Mouse (Mus musculus) heart, embryonic 12.5 days (tissue): ENCODE data around the gene Patl1. TPM values are rescaled to one million over a fixed set of nuclear protein-coding genes. Genes with fewer than 3 reads are reported as not detected.
"Not testable (repeated sequence)": the region's sequence is repeated elsewhere in the genome, so short reads cannot be mapped to it uniquely, and the experiment has no call there.

Source experiments
- ATAC-seq: fragments of 200-750 bp; cut with Nextera tagmentation; 2 replicates; pipeline ENCODE4 v1.8.0; 2017; ENCODE audit warnings: moderate TSS enrichment, moderate library complexity; ENCODE audit not compliant: insufficient number of reproducible peaks, low FRiP score
- H3K27ac ChIP-seq: fragments of 300-500 bp; sonication (generic); 2 replicates; pipeline ENCODE4 v1.5.1; 2016; ENCODE audit warnings: mild to moderate bottlenecking, moderate library complexity; ENCODE audit not compliant: poor library complexity, severe bottlenecking
- H3K27me3 ChIP-seq: fragments of 300-500 bp; sonication (generic); replicated peaks from 2 replicates; pipeline ENCODE4 v1.6.1; 2016; ENCODE audit warnings: mild to moderate bottlenecking, moderate library complexity
- H3K36me3 ChIP-seq: fragments of 300-500 bp; sonication (generic); 2 replicates; pipeline ENCODE4 v1.6.1; 2016; ENCODE audit warnings: mild to moderate bottlenecking, moderate library complexity
- H3K4me1 ChIP-seq: fragments of 300-500 bp; sonication (generic); replicated peaks from 2 replicates; pipeline ENCODE4 v1.6.1; 2016; ENCODE audit warnings: mild to moderate bottlenecking
- H3K4me2 ChIP-seq: fragments of 300-500 bp; sonication (generic); 2 replicates; pipeline ENCODE4 v1.6.1; 2016; ENCODE audit warnings: mild to moderate bottlenecking, moderate library complexity
- H3K4me3 ChIP-seq: fragments of 300-500 bp; sonication (generic); 2 replicates; pipeline ENCODE4 v1.5.1; 2016; ENCODE audit warnings: mild to moderate bottlenecking
- H3K9ac ChIP-seq: fragments of 300-500 bp; sonication (generic); 2 replicates; pipeline ENCODE4 v1.6.1; 2016; ENCODE audit warnings: mild to moderate bottlenecking, moderate library complexity
- H3K9me3 ChIP-seq: fragments of 300-500 bp; sonication (generic); replicated peaks from 2 replicates; pipeline ENCODE4 v1.6.1; 2016; ENCODE audit warnings: mild to moderate bottlenecking, moderate library complexity
- WGBS: fragments of 180-500 bp; shearing (Covaris S2); methylation state at CpG from one replicate; pipeline ENCODE4 v1.1.7; 2016; 5-methylcytosine and 5-hydroxymethylcytosine counted together
- polyA plus RNA-seq: library from polyadenylated mRNA; unstranded; fragments of >200 nt; fragmentation: Nextera tagmentation; extraction: Ambion mirVana; gene quantifications from 2 replicates; pipeline ENCODE4 v1.2.1, GENCODE M21; 2016

The Patl1 gene
- polyA plus RNA-seq, 1 experiment from 2014 or later: 21.3 TPM

DNA sequence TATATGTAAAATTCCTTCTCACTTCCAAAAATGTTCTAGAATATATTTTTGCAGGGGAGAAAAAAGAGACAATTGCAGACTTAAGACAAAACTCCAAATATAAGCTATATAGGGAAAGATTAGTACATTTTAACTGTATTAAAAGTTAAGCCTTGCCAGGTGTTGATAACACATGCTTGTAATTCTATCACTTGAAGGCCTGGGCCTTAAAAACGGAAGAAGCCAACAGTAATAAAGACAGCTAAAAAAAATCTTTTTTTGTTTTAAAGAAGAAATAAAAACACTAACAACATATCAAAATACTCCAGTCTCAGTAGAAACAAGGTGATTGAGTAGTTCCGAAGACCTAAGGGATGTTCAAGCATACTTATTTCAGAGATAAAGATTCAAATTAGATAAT lies 14.2 kb downstream of the Patl1 start:
- H3K4me3 ChIP-seq: no peak overlapping the region
- no peaks in the 10 kb centered on the region for H3K27me3 ChIP-seq
- no peak overlapping the region for H3K27ac ChIP-seq
- H3K4me1 ChIP-seq: no peaks in the 10 kb centered on the region
- H3K9me3 ChIP-seq: no peaks in the 10 kb centered on the region
- H3K9ac ChIP-seq: no peak overlapping the region
- no peak overlapping the region for H3K4me2 ChIP-seq
- peaks cover 76% of the 10 kb centered on the region for H3K36me3 ChIP-seq
- WGBS: 83% methylated on average over 2 of the region's 2 CpGs
- ATAC-seq: no peak

DNA sequence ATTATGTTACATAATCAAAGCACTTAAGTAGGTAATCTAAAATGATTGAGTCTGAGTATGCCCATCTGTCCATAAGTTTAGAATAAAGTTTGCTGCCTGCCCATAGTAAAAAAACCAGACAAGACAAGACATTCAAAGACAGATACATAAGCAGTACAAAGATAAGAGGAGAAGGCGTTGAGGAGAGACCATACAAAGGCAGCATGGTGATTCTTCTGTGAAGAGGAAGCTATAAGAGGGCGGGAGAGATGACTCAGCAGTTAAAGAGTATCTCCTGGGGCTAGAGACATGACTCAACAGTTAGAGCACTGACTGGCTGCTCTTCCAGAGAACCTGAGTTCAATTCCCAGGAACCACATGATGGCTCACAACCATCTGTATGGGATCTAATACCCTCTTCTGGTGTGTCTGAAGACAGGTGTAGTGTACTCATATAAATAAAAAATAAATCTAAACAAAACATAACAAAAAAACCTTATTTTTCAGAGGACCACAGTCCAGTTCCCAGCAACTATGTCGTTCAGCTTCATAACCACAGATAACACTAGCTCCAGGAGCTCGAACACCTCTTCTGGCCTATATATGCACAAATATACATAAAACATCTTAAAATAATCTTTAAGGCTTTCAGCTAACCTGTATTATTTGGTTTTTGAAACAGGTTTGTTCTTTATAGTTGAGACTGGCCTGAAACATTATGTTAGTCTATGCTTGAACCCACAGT lies 16.0 kb downstream of the Patl1 start:
- H3K4me2 ChIP-seq: no peak overlapping the region
- H3K4me1 ChIP-seq: no peaks in the 10 kb centered on the region
- peaks cover 78% of the 10 kb centered on the region for H3K36me3 ChIP-seq
- ATAC-seq: peak; percentile 95
- H3K27ac ChIP-seq: no peak overlapping the region
- no peaks in the 10 kb centered on the region for H3K27me3 ChIP-seq
- H3K9me3 ChIP-seq: no peaks in the 10 kb centered on the region
- WGBS: 77% methylated on average over 4 of the region's 4 CpGs
- no peak overlapping the region for H3K4me3 ChIP-seq
- H3K9ac ChIP-seq: no peak overlapping the region

DNA sequence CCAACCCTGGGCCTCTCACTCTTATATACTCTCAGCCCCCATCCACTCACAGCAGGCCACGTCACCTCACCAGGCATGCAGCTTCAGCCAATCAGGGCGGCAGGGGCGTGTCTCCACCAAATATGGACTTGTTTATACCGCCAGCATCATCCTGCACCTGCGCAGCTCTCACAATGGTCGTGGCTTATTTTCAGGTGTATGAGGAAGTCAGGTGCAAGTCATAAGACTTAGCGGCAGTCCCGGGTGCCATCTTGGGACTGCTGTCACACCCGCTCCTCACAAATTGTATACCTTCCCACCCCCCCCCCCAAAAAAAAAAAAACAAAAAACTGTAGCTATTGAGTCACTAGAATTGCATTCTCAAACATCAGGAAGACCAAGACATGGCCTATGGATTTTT lies 34.3 kb downstream of the Patl1 start:
- H3K9me3 ChIP-seq, H3K4me1 ChIP-seq, H3K27me3 ChIP-seq, ATAC-seq, H3K27ac ChIP-seq, H3K9ac ChIP-seq, H3K4me2 ChIP-seq, H3K4me3 ChIP-seq: not testable (repeated sequence)
- H3K36me3 ChIP-seq: peaks cover 45% of the 10 kb centered on the region
- 89% methylated on average over 9 of the region's 9 CpGs for WGBS

DNA sequence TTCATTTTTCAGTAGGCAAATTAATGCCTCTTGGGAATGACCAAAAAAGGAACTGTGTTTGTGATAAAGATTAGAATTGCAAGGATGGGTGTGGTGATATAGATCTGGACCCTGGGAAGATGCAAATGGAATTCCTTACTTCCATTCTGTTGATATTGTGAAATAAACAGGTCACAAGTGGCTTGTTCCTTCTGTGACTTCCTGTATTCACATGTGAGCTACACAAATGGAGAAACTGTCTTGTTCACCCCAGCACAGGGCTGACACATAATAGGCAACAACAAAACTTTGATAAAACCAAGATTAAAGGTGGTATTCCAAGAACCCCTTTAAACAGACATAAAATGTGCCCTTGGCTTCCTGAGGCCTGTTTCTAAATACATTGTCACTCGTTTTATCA lies 37.7 kb downstream of the Patl1 start:
- peaks cover 19% of the 10 kb centered on the region for H3K36me3 ChIP-seq
- no peak overlapping the region for H3K4me2 ChIP-seq
- no peak for ATAC-seq
- no peaks in the 10 kb centered on the region for H3K27me3 ChIP-seq
- H3K27ac ChIP-seq: no peak overlapping the region
- no peak overlapping the region for H3K4me3 ChIP-seq
- WGBS: 38% methylated on average over 1 of the region's 1 CpGs
- 0 out of 2 replicates have a peak, but pooled peaks cover 4% of the 10 kb centered on the region for H3K4me1 ChIP-seq
- H3K9me3 ChIP-seq: no peaks in the 10 kb centered on the region
- no peak overlapping the region for H3K9ac ChIP-seq

DNA sequence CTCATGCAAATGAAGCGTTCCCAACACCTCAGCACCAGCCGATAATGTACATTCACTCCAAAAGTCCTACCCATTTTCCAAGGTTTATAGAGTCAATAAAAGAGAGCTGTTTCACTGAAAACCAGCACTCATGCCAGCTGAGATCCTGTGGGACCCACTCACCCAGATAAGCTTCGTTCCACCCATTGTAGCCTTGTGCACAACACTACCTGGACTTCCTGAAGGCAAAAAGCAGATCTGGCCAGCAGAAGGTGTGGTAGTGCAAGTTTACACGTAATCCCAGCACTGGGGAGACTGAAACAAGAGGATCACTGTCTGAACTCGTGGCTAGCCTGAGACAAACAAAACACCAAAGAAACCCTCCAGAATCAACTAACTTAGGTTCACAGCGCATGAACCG lies 38.5 kb downstream of the Patl1 start:
- Histone ChIP-seq H3K4me1 (0 out of 2 replicates have a peak, but pooled peaks cover 4% of the 10 kb centered on the region), H3K4me2 (no peak overlapping the region), H3K27me3 (no peaks in the 10 kb centered on the region), H3K9ac (no peak overlapping the region), H3K36me3 (peaks cover 11% of the 10 kb centered on the region), H3K9me3 (no peaks in the 10 kb centered on the region), H3K27ac (no peak overlapping the region), H3K4me3 (no peak overlapping the region)
- 68% methylated on average over 7 of the region's 7 CpGs for WGBS
- no peak for ATAC-seq

DNA sequence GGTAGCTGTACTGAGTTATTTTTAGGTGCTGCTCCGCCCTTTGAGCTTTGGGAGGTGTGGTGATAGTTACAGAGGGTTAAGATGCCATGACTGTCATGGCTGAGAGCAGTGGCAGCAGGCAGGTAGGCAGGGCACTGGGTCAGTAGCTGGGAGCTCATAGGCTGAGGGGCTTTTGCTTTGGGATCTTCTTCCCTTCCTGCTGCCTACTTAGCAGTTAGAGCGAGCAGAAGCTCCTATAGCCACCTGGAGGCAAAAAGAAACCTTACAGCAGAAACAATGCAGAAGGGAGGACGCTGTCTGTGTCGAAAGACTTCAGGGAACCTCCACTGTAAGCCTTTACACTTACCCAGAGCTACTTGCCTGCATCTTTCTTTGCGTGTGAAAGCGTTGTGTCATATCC lies 42.0 kb downstream of the Patl1 start:
- H3K4me3 ChIP-seq: no peak overlapping the region
- H3K4me2 ChIP-seq: no peak overlapping the region
- WGBS: 36% methylated on average over 6 of the region's 6 CpGs
- no peaks in the 10 kb centered on the region for H3K27me3 ChIP-seq
- no peak for ATAC-seq
- no peaks in the 10 kb centered on the region for H3K9me3 ChIP-seq
- H3K36me3 ChIP-seq: no peaks in the 10 kb centered on the region
- no peak overlapping the region for H3K27ac ChIP-seq
- H3K4me1 ChIP-seq: 0 out of 2 replicates have a peak, but pooled peaks cover 4% of the 10 kb centered on the region
- no peak overlapping the region for H3K9ac ChIP-seq

DNA sequence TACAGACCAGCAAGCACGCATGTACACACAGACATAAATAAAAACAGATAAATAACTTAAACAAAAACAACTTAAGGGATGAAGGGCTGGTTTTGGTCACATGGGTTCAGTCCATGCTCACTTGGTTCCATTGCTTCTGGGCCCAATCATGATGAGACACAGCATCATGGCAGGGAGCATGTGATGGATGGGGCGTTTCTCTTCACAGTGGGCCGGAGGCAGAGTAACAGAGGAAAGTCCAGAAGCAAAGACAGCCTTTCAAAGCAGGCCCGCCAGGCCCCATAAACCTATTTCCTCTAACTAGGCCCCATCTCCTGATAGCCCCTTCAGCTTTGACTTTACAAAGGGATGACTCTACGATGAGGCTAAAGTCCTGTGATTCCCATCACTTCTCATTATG lies 44.4 kb downstream of the Patl1 start:
- Histone ChIP-seq H3K36me3 (no peaks in the 10 kb centered on the region), H3K27me3 (no peaks in the 10 kb centered on the region), H3K27ac (no peak overlapping the region), H3K4me2 (no peak overlapping the region), H3K4me1 (0 out of 2 replicates have a peak, but pooled peaks cover 4% of the 10 kb centered on the region), H3K9me3 (no peaks in the 10 kb centered on the region), H3K9ac (no peak overlapping the region), H3K4me3 (no peak overlapping the region)
- no peak for ATAC-seq
- WGBS: 77% methylated on average over 5 of the region's 5 CpGs

DNA sequence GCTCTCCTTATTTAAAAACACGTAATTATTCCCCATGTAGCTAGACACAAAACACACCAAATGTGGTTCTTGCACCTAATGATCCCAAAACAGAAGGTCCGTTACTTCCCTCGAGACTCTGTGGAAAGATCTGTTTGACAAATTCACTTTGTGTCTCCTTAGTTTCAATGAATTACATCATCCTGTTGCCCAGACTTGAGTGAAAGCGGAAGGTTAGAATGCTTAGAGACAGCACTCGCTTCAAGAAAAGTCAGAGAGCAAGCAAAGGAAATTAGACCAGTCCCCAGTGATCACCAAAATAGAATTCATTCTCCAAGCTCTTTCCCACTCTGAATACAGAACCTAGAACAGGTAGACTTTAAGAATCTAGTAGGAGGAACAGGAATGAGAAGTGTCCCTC lies 45.2 kb downstream of the Patl1 start:
- 0 out of 2 replicates have a peak, but pooled peaks cover 4% of the 10 kb centered on the region for H3K4me1 ChIP-seq
- 79% methylated on average over 5 of the region's 5 CpGs for WGBS
- ATAC-seq: no peak
- no peak overlapping the region for H3K9ac ChIP-seq
- H3K27ac ChIP-seq: no peak overlapping the region
- no peaks in the 10 kb centered on the region for H3K36me3 ChIP-seq
- no peak overlapping the region for H3K4me3 ChIP-seq
- no peaks in the 10 kb centered on the region for H3K27me3 ChIP-seq
- H3K9me3 ChIP-seq: no peaks in the 10 kb centered on the region
- no peak overlapping the region for H3K4me2 ChIP-seq

DNA sequence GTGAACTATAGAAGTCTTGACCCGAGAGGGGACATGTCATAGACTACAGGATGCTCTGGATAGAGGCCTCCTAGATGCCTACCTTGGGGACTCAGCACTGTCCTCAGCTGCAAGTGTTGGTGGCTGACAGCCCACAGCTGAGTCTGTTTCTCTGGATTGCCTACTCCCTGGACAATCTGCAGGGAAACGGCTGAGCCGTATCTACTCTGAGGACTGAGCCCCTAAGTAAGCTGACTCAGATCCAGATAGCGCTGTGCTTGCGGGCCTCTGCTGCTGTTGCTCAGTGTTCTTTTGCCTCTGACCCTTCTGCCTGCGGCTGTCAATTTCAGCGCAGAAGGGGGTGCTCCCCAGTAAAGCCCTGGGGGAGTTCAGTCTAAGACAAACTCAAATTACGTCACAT lies 45.6 kb downstream of the Patl1 start:
- Histone ChIP-seq H3K9me3 (no peaks in the 10 kb centered on the region), H3K4me3 (no peak overlapping the region), H3K27ac (no peak overlapping the region), H3K4me2 (no peak overlapping the region), H3K4me1 (0 out of 2 replicates have a peak, but pooled peaks cover 4% of the 10 kb centered on the region), H3K27me3 (no peaks in the 10 kb centered on the region), H3K36me3 (no peaks in the 10 kb centered on the region), H3K9ac (no peak overlapping the region)
- ATAC-seq: no peak
- WGBS: 54% methylated on average over 8 of the region's 8 CpGs

DNA sequence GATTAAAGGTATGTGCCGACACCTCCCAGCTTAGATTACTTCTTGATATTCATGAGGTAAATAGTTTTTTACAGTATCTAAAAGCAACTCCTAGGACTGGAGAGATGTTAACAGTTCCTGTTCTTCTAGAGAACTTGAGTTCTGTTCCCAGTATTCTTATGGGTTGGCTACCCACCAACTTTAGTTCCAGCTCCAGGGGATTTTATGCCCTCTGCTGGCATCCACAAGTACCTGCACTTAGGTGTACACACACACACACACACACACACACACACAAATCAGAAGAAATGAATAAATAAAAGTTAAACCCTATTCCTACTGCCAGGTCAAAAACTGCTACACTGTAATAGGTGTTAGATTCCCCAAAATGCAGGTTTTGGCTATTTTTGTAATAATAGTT lies 52.1 kb downstream of the Patl1 start:
- no peak overlapping the region; the same call in 1 of the 2 replicates for H3K4me3 ChIP-seq
- H3K27ac ChIP-seq: no peak overlapping the region
- no peak overlapping the region for H3K9ac ChIP-seq
- H3K36me3 ChIP-seq: peaks cover 5% of the 10 kb centered on the region; the same call in 1 of the 2 replicates
- peaks cover 23% of the 10 kb centered on the region for H3K4me1 ChIP-seq
- 97% methylated on average over 1 of the region's 1 CpGs for WGBS
- H3K9me3 ChIP-seq: no peaks in the 10 kb centered on the region
- H3K4me2 ChIP-seq: no peak overlapping the region
- ATAC-seq: no peak
- H3K27me3 ChIP-seq: no peaks in the 10 kb centered on the region

DNA sequence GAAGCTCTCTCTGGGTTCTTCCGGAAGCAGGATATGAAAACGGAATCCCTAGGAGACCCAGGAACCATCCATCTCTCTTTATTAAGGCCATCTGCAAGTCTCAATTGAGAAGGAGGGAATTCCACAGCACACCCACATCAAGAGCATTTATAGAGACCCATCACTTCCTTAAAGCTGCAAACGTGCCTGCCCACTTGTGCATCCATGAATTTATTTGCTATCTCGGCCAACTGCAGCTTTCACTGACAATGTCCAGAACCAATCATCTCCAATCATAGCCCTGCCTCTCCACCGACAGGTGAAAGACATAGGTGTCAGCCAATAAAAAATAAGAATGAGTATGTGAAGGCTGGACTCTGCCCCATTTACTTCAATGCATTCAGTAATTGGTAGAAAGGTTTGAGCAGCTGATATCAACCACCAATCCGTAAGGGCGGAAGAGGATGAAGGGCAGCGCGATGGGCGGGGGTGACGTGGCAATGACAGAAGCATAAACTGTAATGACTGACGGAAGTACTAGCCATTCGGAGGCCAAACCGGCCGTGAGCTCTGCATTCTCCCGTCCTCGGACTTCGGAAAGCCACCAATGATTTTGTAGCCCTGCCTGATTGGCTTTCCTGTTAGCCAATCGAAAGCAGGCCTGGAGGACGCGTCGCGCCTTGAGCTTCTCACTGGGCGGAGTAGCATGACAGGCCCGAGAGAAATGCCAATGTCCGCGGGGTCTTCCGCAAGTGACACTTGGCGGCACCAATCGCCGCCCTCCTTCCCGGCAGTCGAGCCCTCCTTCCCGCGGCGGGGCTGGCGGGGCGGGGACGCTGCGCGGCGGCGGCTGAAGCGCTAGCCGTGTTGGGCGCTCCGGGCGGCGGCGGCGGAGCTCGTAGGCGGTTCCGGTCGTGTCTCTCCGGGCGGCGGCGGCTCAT lies 53.1 kb downstream of the Patl1 start, which contains the start of gene Osbp:
Gene Osbp (plus strand): TSS at position 919 of the 920 bp plus-strand sequence.
- WGBS: under 1% methylated on average over 48 of the region's 59 CpGs
- no peaks in the 10 kb centered on the region for H3K27me3 ChIP-seq
- peaks cover 26% of the 10 kb centered on the region for H3K4me1 ChIP-seq
- peak within 1 kb of the TSS; percentile 86 for H3K9ac ChIP-seq
- ATAC-seq: peak; percentile 97
- no peaks in the 10 kb centered on the region for H3K9me3 ChIP-seq
- H3K27ac ChIP-seq: peak within 1 kb of the TSS; percentile 84
- H3K36me3 ChIP-seq: peaks cover 5% of the 10 kb centered on the region; the same call in 1 of the 2 replicates
- peak within 1 kb of the TSS; percentile 79 for H3K4me2 ChIP-seq
- H3K4me3 ChIP-seq: peak within 1 kb of the TSS; percentile 69
